Mouse (Mus musculus): Measurements from ENCODE around the gene Plk5.

The Plk5 gene

GRCm38 (mm10) chr10:80389185-80389708 is 33.0 kb downstream of the Plk5 start:
- DNase-seq, result no peak

- DNase-seq, result no peak
Measured at GRCm38 (mm10) chr10:80390697-80391096, 34.4 kb downstream of the Plk5 start.

GRCm38 (mm10) chr10:80392687-80393086 is 36.4 kb downstream of the Plk5 start:
- DNase-seq, result no peak

- no peak for DNase-seq
Measured at GRCm38 (mm10) chr10:80395025-80395627, 38.9 kb downstream of the Plk5 start.

GRCm38 (mm10) chr10:80396822-80397523 is 40.7 kb downstream of the Plk5 start:
- DNase-seq, result no peak

- DNase-seq, result no peak
Measured at GRCm38 (mm10) chr10:80397524-80398173, 41.4 kb downstream of the Plk5 start.

GRCm38 (mm10) chr10:80398174-80398535 is 41.9 kb downstream of the Plk5 start:
- no peak for DNase-seq

- DNase-seq, result peak; percentile 98
Measured at GRCm38 (mm10) chr10:80398719-80399190, 42.5 kb downstream of the Plk5 start.

GRCm38 (mm10) chr10:80399191-80399972 is 43.1 kb downstream of the Plk5 start, which contains the start of gene Mbd3:
Gene Mbd3, minus strand, starts transcription at chr10:80399550.
- DNase-seq, result peak; percentile 100

- DNase-seq, result no peak
Measured at GRCm38 (mm10) chr10:80399973-80400703, 43.9 kb downstream of the Plk5 start.

- no peak for DNase-seq
Measured at GRCm38 (mm10) chr10:80400704-80401161, 44.5 kb downstream of the Plk5 start.

- DNase-seq, result no peak
Measured at GRCm38 (mm10) chr10:80403044-80403692, 46.9 kb downstream of the Plk5 start.

- no peak for DNase-seq
Measured at GRCm38 (mm10) chr10:80405481-80406173, 49.4 kb downstream of the Plk5 start.

GRCm38 (mm10) chr10:80406684-80407501 is 50.6 kb downstream of the Plk5 start, which contains the start of gene Uqcr11:
Gene Uqcr11, minus strand, starts transcription at chr10:80406830.
- peak; percentile 95 for DNase-seq

- DNase-seq, result no peak
Measured at GRCm38 (mm10) chr10:80407924-80408323, 51.7 kb downstream of the Plk5 start.

- peak; percentile 90 for DNase-seq
Measured at GRCm38 (mm10) chr10:80412656-80413541, 56.6 kb downstream of the Plk5 start.

All from cerebellum, adult 9-10 months (tissue).